Mouse (Mus musculus): ENCODE measurements around the gene Krt83. TPM values are rescaled to one million over a fixed set of nuclear protein-coding genes. Genes with fewer than 3 reads are reported as not detected.

The Krt83 gene
- polyA plus RNA-seq, 1 experiment from 2014 or later = 0.26 TPM

GRCm38 (mm10) chr15:101508247-101508646 is 16.9 kb upstream of the Krt83 start:
- no peaks in the 10 kb centered on the region for H3K4me1 ChIP-seq (ENCODE audit: control insufficient read depth, insufficient read depth, low read length)
- H3K27ac ChIP-seq (replicated peaks; ENCODE audit: low read depth, low read length) = no peak overlapping the region
- no peaks in the 10 kb centered on the region for H3K36me3 ChIP-seq (ENCODE audit: control insufficient read depth, insufficient read depth, low read length)
- ATAC-seq (ENCODE audit: low read depth) (no peak), DNase-seq (ENCODE audit: low spot score) (peak; percentile 42)
- H3K27me3 ChIP-seq (replicated peaks; ENCODE audit: control insufficient read depth, insufficient read depth, low read length) = no peaks in the 10 kb centered on the region
- no peak overlapping the region for H3K9ac ChIP-seq (ENCODE audit: low read depth, low read length)
- no peak overlapping the region for H3K4me2 ChIP-seq (ENCODE audit: low read depth, low read length)
- WGBS = 63% methylated on average over 9 of the region's 9 CpGs
- no peaks in the 10 kb centered on the region for H3K9me3 ChIP-seq (ENCODE audit: control insufficient read depth, low read length)
- H3K4me3 ChIP-seq (ENCODE audit: low read depth, low read length) = no peak overlapping the region

GRCm38 (mm10) chr15:101506896-101507758 is 15.8 kb upstream of the Krt83 start:
- H3K9ac ChIP-seq (ENCODE audit: low read depth, low read length) = no peak overlapping the region
- no peak overlapping the region for H3K4me3 ChIP-seq (ENCODE audit: low read depth, low read length)
- H3K27me3 ChIP-seq (replicated peaks; ENCODE audit: control insufficient read depth, insufficient read depth, low read length) = no peaks in the 10 kb centered on the region
- H3K4me1 ChIP-seq (ENCODE audit: control insufficient read depth, insufficient read depth, low read length) = no peaks in the 10 kb centered on the region
- 42% methylated on average over 14 of the region's 14 CpGs for WGBS
- H3K4me2 ChIP-seq (ENCODE audit: low read depth, low read length) = no peak overlapping the region
- no peaks in the 10 kb centered on the region for H3K9me3 ChIP-seq (ENCODE audit: control insufficient read depth, low read length)
- no peaks in the 10 kb centered on the region for H3K36me3 ChIP-seq (ENCODE audit: control insufficient read depth, insufficient read depth, low read length)
- no peak overlapping the region for H3K27ac ChIP-seq (replicated peaks; ENCODE audit: low read depth, low read length)
- DNase-seq (ENCODE audit: low spot score) (no peak), ATAC-seq (ENCODE audit: low read depth) (no peak)

GRCm38 (mm10) chr15:101497181-101497580 is 5.9 kb upstream of the Krt83 start:
- H3K36me3 ChIP-seq (ENCODE audit: control insufficient read depth, insufficient read depth, low read length) = no peaks in the 10 kb centered on the region
- H3K27me3 ChIP-seq (replicated peaks; ENCODE audit: control insufficient read depth, insufficient read depth, low read length) = no peaks in the 10 kb centered on the region
- H3K27ac ChIP-seq (replicated peaks; ENCODE audit: low read depth, low read length) = no peak overlapping the region
- WGBS = 69% methylated on average over 2 of the region's 2 CpGs
- H3K4me2 ChIP-seq (ENCODE audit: low read depth, low read length) = no peak overlapping the region
- H3K9me3 ChIP-seq (ENCODE audit: control insufficient read depth, low read length) = no peaks in the 10 kb centered on the region
- H3K9ac ChIP-seq (ENCODE audit: low read depth, low read length) = no peak overlapping the region
- no peak for ATAC-seq (ENCODE audit: low read depth)
- no peaks in the 10 kb centered on the region for H3K4me1 ChIP-seq (ENCODE audit: control insufficient read depth, insufficient read depth, low read length)
- DNase-seq (ENCODE audit: low spot score) = peak; percentile 22
- no peak overlapping the region for H3K4me3 ChIP-seq (ENCODE audit: low read depth, low read length)

- Histone ChIP-seq H3K4me2 (ENCODE audit: low read depth, low read length) (no peak overlapping the region), H3K27ac (replicated peaks; ENCODE audit: low read depth, low read length) (no peak overlapping the region), H3K9ac (ENCODE audit: low read depth, low read length) (no peak overlapping the region), H3K4me1 (ENCODE audit: control insufficient read depth, insufficient read depth, low read length) (no peaks in the 10 kb centered on the region), H3K4me3 (ENCODE audit: low read depth, low read length) (no peak overlapping the region), H3K9me3 (ENCODE audit: control insufficient read depth, low read length) (no peaks in the 10 kb centered on the region), H3K36me3 (ENCODE audit: control insufficient read depth, insufficient read depth, low read length) (no peaks in the 10 kb centered on the region), H3K27me3 (replicated peaks; ENCODE audit: control insufficient read depth, insufficient read depth, low read length) (no peaks in the 10 kb centered on the region)
- DNase-seq (ENCODE audit: low spot score) = no peak
- WGBS = 64% methylated on average over 8 of the region's 8 CpGs
- no peak for ATAC-seq (ENCODE audit: low read depth)
These were observed 4.0 kb upstream of the Krt83 start for GRCm38 (mm10) chr15:101495266-101495665.

GRCm38 (mm10) chr15:101494203-101494602 is 2.9 kb upstream of the Krt83 start:
- Histone ChIP-seq H3K27ac (replicated peaks; ENCODE audit: low read depth, low read length) (no peak overlapping the region), H3K9me3 (ENCODE audit: control insufficient read depth, low read length) (no peaks in the 10 kb centered on the region), H3K4me1 (ENCODE audit: control insufficient read depth, insufficient read depth, low read length) (no peaks in the 10 kb centered on the region), H3K36me3 (ENCODE audit: control insufficient read depth, insufficient read depth, low read length) (no peaks in the 10 kb centered on the region), H3K4me3 (ENCODE audit: low read depth, low read length) (no peak overlapping the region), H3K27me3 (replicated peaks; ENCODE audit: control insufficient read depth, insufficient read depth, low read length) (no peaks in the 10 kb centered on the region), H3K4me2 (ENCODE audit: low read depth, low read length) (no peak overlapping the region), H3K9ac (ENCODE audit: low read depth, low read length) (no peak overlapping the region)
- ATAC-seq (ENCODE audit: low read depth) (no peak), DNase-seq (ENCODE audit: low spot score) (no peak)
- WGBS = 57% methylated on average over 1 of the region's 1 CpGs

GRCm38 (mm10) chr15:101493713-101494112 is 2.4 kb upstream of the Krt83 start:
- Histone ChIP-seq H3K4me3 (ENCODE audit: low read depth, low read length) (no peak overlapping the region), H3K4me2 (ENCODE audit: low read depth, low read length) (no peak overlapping the region), H3K27ac (replicated peaks; ENCODE audit: low read depth, low read length) (no peak overlapping the region), H3K27me3 (replicated peaks; ENCODE audit: control insufficient read depth, insufficient read depth, low read length) (no peaks in the 10 kb centered on the region), H3K4me1 (ENCODE audit: control insufficient read depth, insufficient read depth, low read length) (no peaks in the 10 kb centered on the region), H3K9me3 (ENCODE audit: control insufficient read depth, low read length) (no peaks in the 10 kb centered on the region), H3K36me3 (ENCODE audit: control insufficient read depth, insufficient read depth, low read length) (no peaks in the 10 kb centered on the region), H3K9ac (ENCODE audit: low read depth, low read length) (no peak overlapping the region)
- DNase-seq (ENCODE audit: low spot score) = no peak
- no peak for ATAC-seq (ENCODE audit: low read depth)
- 85% methylated on average over 6 of the region's 6 CpGs for WGBS

GRCm38 (mm10) chr15:101492718-101493117 is 1.4 kb upstream of the Krt83 start:
- DNase-seq (ENCODE audit: low spot score) (no peak), ATAC-seq (ENCODE audit: low read depth) (no peak)

GRCm38 (mm10) chr15:101485911-101486635 is 5.2 kb downstream of the Krt83 start:
- Histone ChIP-seq H3K27ac (replicated peaks; ENCODE audit: low read depth, low read length) (no peak overlapping the region), H3K36me3 (ENCODE audit: control insufficient read depth, insufficient read depth, low read length) (no peaks in the 10 kb centered on the region), H3K4me1 (ENCODE audit: control insufficient read depth, insufficient read depth, low read length) (no peaks in the 10 kb centered on the region), H3K4me2 (ENCODE audit: low read depth, low read length) (no peak overlapping the region), H3K27me3 (replicated peaks; ENCODE audit: control insufficient read depth, insufficient read depth, low read length) (no peaks in the 10 kb centered on the region), H3K4me3 (ENCODE audit: low read depth, low read length) (no peak overlapping the region), H3K9me3 (ENCODE audit: control insufficient read depth, low read length) (no peaks in the 10 kb centered on the region), H3K9ac (ENCODE audit: low read depth, low read length) (no peak overlapping the region)
- DNase-seq (ENCODE audit: low spot score) (no peak), ATAC-seq (ENCODE audit: low read depth) (no peak)
- WGBS = 66% methylated on average over 11 of the region's 11 CpGs

More at GRCm38 (mm10) chr15:101492718-101493117, 1.4 kb upstream of the Krt83 start:
- no peaks in the 10 kb centered on the region for H3K27me3 ChIP-seq (replicated peaks; ENCODE audit: control insufficient read depth, insufficient read depth, low read length)
- 56% methylated on average over 8 of the region's 8 CpGs for WGBS
- no peak overlapping the region for H3K9ac ChIP-seq (ENCODE audit: low read depth, low read length)
- no peaks in the 10 kb centered on the region for H3K9me3 ChIP-seq (ENCODE audit: control insufficient read depth, low read length)
- H3K4me3 ChIP-seq (ENCODE audit: low read depth, low read length) = no peak overlapping the region
- no peaks in the 10 kb centered on the region for H3K36me3 ChIP-seq (ENCODE audit: control insufficient read depth, insufficient read depth, low read length)
- no peak overlapping the region for H3K4me2 ChIP-seq (ENCODE audit: low read depth, low read length)
- no peak overlapping the region for H3K27ac ChIP-seq (replicated peaks; ENCODE audit: low read depth, low read length)
- no peaks in the 10 kb centered on the region for H3K4me1 ChIP-seq (ENCODE audit: control insufficient read depth, insufficient read depth, low read length)

Measured in embryonic facial prominence, embryonic 14.5 days (tissue).